Comparison of ENCODE assay signal across 8 mouse cellular contexts in genomic region chr19:32344738-32345121, GRCm38 (mm10). TPM values are rescaled to one million over a fixed set of nuclear protein-coding genes. Genes with fewer than 3 reads are reported as not detected.
A peak's percentile ranks its signal among the peaks of the same experiment; 100 is the strongest.
DNase-seq lines count a peak whose midpoint lies in the region; ATAC-seq and TF ChIP-seq lines count a peak whose summit lies in the region.

No protein-coding gene starts in this region.

- no peak for TF ChIP-seq CTCF in heart, postnatal 0 days (IDR thresholded peaks at IDR 0.05; ENCODE audit: low read depth)

- peaks cover 87% of the 10 kb centered on the region for H3K4me1 ChIP-seq in heart, postnatal 0 days (ENCODE audit: control insufficient read depth, insufficient read depth)
- peaks cover 39% of the 10 kb centered on the region for H3K4me1 ChIP-seq in liver, embryonic 11.5 days (replicated peaks; ENCODE audit: control insufficient read depth, insufficient read depth, low read length)

- no peak overlapping the region for H3K4me3 ChIP-seq in heart, postnatal 0 days (ENCODE audit: low read depth, low read length)
- no peak overlapping the region for H3K4me3 ChIP-seq in liver, embryonic 11.5 days (ENCODE audit: low read depth, low read length)

- DNase-seq in right cerebral cortex, adult 2 months (ENCODE audit: low spot score in 2 of 2): peak; percentile 41 to 56
- no peak for DNase-seq in right cerebral cortex, postnatal 36 days (ENCODE audit: low spot score in 2 of 2)
- DNase-seq in heart, postnatal 0 days (ENCODE audit: low spot score): no peak
- DNase-seq in liver, embryonic 11.5 days (ENCODE audit: low spot score): no peak
- peak; percentile 53 to 65 for DNase-seq in thymus, adult 18-20 months
- DNase-seq in gastrocnemius, adult 18-20 months (ENCODE audit: low spot score): no peak
- DNase-seq in layer of hippocampus, adult 9-10 months (ENCODE audit: low spot score): no peak
- no peak for DNase-seq in ovary, adult 18-20 months (ENCODE audit: low spot score)

- ATAC-seq in heart, postnatal 0 days (ENCODE audit: insufficient read depth, low read depth): no peak
- ATAC-seq in liver, embryonic 11.5 days (replicated peaks; ENCODE audit: low FRiP score): no peak; the same call in 1 of the 2 replicates

- TF ChIP-seq EP300 in heart, postnatal 0 days (IDR thresholded peaks at IDR 0.05; ENCODE audit: low read depth): no peak

- H3K27ac ChIP-seq in heart, postnatal 0 days (ENCODE audit: low read depth): peak overlapping the region; percentile 92; the same call in 1 of the 2 replicates
- H3K27ac ChIP-seq in liver, embryonic 11.5 days (ENCODE audit: low read depth, low read length): no peak overlapping the region

- H3K9ac ChIP-seq in heart, postnatal 0 days (replicated peaks; ENCODE audit: low read depth, low read length): no peak overlapping the region
- H3K9ac ChIP-seq in liver, embryonic 11.5 days (ENCODE audit: low read depth, low read length): no peak overlapping the region

- H3K4me2 ChIP-seq in heart, postnatal 0 days (ENCODE audit: low read depth, low read length): peak overlapping the region; percentile 24; the same call in 1 of the 2 replicates
- peak overlapping the region; percentile 42 for H3K4me2 ChIP-seq in liver, embryonic 11.5 days

- 43% methylated on average over 4 of the region's 4 CpGs for WGBS in heart, postnatal 0 days
- WGBS in liver, embryonic 11.5 days: 18% methylated on average over 4 of the region's 4 CpGs

- H3K9me3 ChIP-seq in heart, postnatal 0 days (replicated peaks; ENCODE audit: control insufficient read depth, low read length): no peaks in the 10 kb centered on the region
- H3K9me3 ChIP-seq in liver, embryonic 11.5 days (ENCODE audit: control insufficient read depth, low read length): no peaks in the 10 kb centered on the region

- no peaks in the 10 kb centered on the region for H3K36me3 ChIP-seq in heart, postnatal 0 days (replicated peaks; ENCODE audit: control insufficient read depth, insufficient read depth, low read length)
- no peaks in the 10 kb centered on the region for H3K36me3 ChIP-seq in liver, embryonic 11.5 days (ENCODE audit: control insufficient read depth, insufficient read depth, low read length)

- H3K27me3 ChIP-seq in heart, postnatal 0 days (ENCODE audit: control insufficient read depth, insufficient read depth, low read length): no peaks in the 10 kb centered on the region
- H3K27me3 ChIP-seq in liver, embryonic 11.5 days (replicated peaks; ENCODE audit: control insufficient read depth, insufficient read depth, low read length): no peaks in the 10 kb centered on the region

RNA-seq across cellular contexts. Expression of gene Sgms1, which starts 44.8 kb away (rescaled TPM):
- total RNA-seq in heart, postnatal 0 days (2014; rRNA removed; ENCODE audit: low replicate concordance): 52.0 and 78.8 TPM in 2 replicates
- polyA plus RNA-seq in heart, postnatal 0 days (2015; fragmentation: Nextera tagmentation; extraction: Ambion mirVana): 29.4 and 31.1 TPM in 2 replicates
- 31.4 and 32.0 TPM in 2 replicates for polyA plus RNA-seq in liver, embryonic 11.5 days (2014; fragmentation: Nextera tagmentation; extraction: Ambion mirVana)
- 10 to 100 TPM; 55.6 to 56.4 TPM for total RNA-seq in gastrocnemius, adult 18-20 months (2021)

Comparison
In these comparisons a context has a peak if more than half of its experiments do, and no peak if none do; other contexts are left out.
1. DNase-seq: peak in right cerebral cortex, adult 2 months (2 of 2) and thymus, adult 18-20 months (2 of 2); none in right cerebral cortex, postnatal 36 days (0 of 2), heart, postnatal 0 days (single experiment), liver, embryonic 11.5 days (single experiment), gastrocnemius, adult 18-20 months (single experiment), layer of hippocampus, adult 9-10 months (single experiment) and ovary, adult 18-20 months (single experiment).